Mouse (Mus musculus): ENCODE results near the gene Olfr1254.

Gene Olfr1254

DNA sequence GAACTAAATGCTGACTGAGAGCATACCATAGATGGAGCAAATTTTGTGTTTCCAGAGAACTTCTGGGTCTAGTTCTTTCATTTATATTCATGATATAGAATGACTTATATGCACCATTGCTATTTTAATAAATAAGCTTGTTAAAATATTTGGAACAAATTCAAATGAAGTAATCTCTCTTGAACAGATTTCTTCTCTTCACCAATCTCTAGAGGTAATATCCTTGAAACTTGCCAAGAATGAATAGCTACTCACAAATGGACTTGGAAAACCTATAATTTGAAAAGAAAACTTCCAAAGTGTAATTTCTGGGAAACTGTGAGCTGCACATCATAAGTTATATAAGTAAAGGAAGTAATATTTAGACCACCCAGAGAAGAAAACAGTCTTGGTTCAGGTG, at the start of gene Olfr1254:
TSS of gene Olfr1254 (minus strand) at position 101 of the 400 bp plus-strand sequence.
- no peak for DNase-seq

DNA sequence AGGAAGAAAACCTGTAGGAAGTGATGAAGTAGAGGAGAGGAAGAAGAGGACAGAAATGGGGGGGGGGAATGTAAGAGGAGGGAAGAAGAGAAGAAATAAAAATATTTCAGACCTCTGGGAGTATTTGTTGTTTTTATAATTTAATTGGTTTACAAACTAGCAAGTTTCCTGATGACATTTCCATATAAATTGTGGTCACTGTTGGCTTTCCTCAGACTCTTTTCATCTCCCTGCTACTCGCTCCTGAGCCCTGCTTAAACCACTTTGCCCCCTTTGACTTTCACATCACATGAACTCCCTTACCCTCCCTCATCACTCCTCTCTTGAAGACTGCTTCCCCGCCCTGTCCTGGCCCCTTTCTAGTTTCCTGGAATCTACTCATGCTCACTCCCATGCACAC, 48.0 kb upstream of the Olfr1254 start, which contains the start of gene Olfr1256:
TSS of gene Olfr1256 (minus strand) at position 101 of the 400 bp plus-strand sequence.
- no peak for DNase-seq

DNA sequence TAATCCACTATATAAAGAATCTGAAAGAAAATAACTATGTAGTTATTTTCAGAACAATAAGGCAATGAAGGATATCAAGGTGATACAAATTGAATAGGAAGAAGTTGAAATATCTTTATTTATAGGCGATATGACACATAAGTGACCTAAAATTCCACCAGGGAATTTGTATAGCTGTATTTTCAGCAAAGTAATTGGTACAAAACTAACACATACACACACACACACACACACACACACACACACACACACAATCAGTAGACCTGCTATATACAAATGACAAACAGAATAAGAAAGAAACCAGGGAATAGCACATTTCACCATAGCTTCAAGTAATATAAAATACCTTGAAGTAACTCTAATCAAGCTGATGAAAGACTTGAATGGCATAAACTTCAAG, 26.8 kb upstream of the Olfr1254 start:
- DNase-seq, result no peak

DNA sequence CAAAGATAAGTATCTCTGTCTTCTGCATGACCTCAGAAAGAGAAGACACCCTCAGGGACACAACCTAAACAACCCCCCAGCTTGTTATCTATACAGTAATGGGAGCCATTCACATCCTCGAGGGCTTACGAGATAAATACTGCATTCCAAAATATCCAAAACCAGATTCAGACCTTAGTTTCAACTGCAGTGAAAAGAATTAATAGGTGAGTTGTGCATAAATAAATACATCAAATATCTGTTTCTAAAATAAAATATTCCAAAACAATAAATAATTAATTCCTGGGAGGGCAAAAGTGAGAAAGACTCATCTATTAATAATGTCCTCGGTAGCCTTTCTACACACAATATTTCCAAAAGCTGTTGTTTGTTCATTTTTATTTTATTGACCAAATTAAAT, 18.3 kb upstream of the Olfr1254 start, which contains the start of gene Olfr1255:
TSS of gene Olfr1255 (plus strand) at position 301 of the 400 bp plus-strand sequence.
- DNase-seq, result no peak

DNA sequence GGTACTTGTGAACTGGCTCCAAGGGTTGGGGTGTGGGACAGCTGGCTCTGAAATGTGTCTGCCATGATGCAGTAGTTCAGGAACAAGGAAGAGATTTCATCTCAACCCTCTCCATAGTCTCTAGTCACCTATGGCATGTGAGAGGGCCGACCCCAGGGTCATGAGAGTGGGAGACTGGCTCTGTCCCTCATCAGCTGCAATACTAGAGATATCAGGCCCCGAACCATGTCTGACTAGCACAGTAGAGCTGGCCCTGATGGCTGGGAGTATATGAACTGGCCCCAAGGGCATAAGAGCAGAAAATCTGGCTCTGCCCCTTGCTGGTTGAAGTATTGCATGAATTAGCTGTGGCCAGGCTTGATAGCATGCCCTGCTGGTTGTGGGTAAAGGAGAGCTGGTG, 17.3 kb upstream of the Olfr1254 start:
- no peak for DNase-seq

DNA sequence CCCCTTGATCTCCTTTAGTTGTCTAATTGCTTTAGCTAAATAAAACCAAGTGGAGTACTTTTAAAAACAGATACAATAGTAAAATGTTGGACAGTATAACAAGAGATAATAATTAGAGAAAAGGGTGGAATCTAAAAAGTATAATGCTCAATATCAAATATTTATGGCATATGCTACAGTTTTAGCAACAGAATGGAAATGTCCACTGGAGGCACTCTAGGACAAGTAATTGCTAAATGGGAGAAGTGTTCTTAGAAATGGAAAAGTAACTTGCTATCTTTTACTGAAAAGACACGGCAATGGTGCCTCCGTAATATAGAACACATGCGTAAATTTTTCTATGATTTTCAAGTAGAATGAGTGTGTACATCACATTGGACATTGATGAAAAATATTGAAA, 6.2 kb upstream of the Olfr1254 start:
- DNase-seq, result no peak

DNA sequence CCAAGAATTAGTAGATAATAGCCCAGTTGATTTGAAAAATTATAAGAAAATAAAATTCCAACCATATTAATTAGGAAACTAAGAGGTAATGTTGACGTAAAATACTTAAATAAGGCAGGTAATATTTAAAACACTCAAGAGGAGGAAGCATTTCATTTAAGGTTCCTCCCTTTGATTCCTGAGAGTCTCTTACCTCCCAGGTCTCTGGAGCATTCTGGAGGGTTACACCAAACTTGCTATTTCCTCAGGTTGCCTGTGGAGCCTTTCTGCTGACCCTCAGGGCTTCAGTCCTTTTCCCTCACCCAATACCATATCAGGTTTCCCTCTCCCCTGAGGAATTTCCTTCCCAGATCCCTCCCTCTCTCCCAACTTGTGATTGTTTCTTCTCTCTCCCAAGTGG, 36.4 kb downstream of the Olfr1254 start, which contains the start of gene Olfr1253:
TSS of gene Olfr1253 (minus strand) at position 101 of the 400 bp plus-strand sequence.
- no peak for DNase-seq
